Mouse (Mus musculus) naive thymus-derived CD4-positive, alpha-beta T cell, adult 5 months (primary cell): Measurements from ENCODE around the gene Agap1. TPM values are rescaled to one million over a fixed set of nuclear protein-coding genes. Genes with fewer than 3 reads are reported as not detected.

Source experiments
- polyA plus RNA-seq: library from polyadenylated mRNA; unstranded; fragments of 100-300 nt; shearing (Covaris generic); gene quantifications from one replicate; pipeline ENCODE4 v1.2.1, GENCODE M21; 2017

The Agap1 gene
- polyA plus RNA-seq, result not detected

GRCm38 (mm10) chr1:89454196-89455123 is at the start of gene Agap1:
Gene Agap1 (plus strand): TSS chr1:89454806.

GRCm38 (mm10) chr1:89931120-89931519 is 476.5 kb downstream of the Agap1 start, which contains the start of gene Gbx2:
Gene Gbx2 (minus strand): TSS chr1:89931179.

